Mouse (Mus musculus) intestine, postnatal 0 days (tissue): ENCODE data around the gene Pde3a. TPM values are rescaled to one million over a fixed set of nuclear protein-coding genes. Genes with fewer than 3 reads are reported as not detected.

Source experiments
- ATAC-seq: fragments of 200-750 bp; cut with Nextera tagmentation; 2 replicates; pipeline ENCODE4 v1.8.0; 2017; ENCODE audit warnings: mild to moderate bottlenecking, moderate TSS enrichment, moderate library complexity
- H3K27ac ChIP-seq: fragments of 300-500 bp; sonication (generic); 2 replicates; pipeline ENCODE4 v1.5.1; 2014; ENCODE audit warnings: mild to moderate bottlenecking, low read depth, low read length, moderate library complexity
- H3K27me3 ChIP-seq: fragments of 300-500 bp; sonication (generic); replicated peaks from 2 replicates; pipeline ENCODE4 v1.6.1; 2014; ENCODE audit warnings: low read length, mixed read lengths; ENCODE audit not compliant: control insufficient read depth, insufficient read depth
- H3K36me3 ChIP-seq: fragments of 300-500 bp; sonication (generic); 2 replicates; pipeline ENCODE4 v1.6.1; 2014; ENCODE audit warnings: mild to moderate bottlenecking, moderate library complexity; ENCODE audit not compliant: control insufficient read depth, insufficient read depth
- H3K4me1 ChIP-seq: fragments of 300-500 bp; sonication (generic); replicated peaks from 2 replicates; pipeline ENCODE4 v1.6.1; 2014; ENCODE audit warnings: antibody characterized with exemption, low read length, mixed read lengths; ENCODE audit not compliant: control insufficient read depth, insufficient read depth
- H3K4me2 ChIP-seq: fragments of 300-500 bp; sonication (generic); replicated peaks from 2 replicates; pipeline ENCODE4 v1.6.1; 2014; ENCODE audit warnings: low read depth, mild to moderate bottlenecking, moderate library complexity
- H3K4me3 ChIP-seq: fragments of 300-500 bp; sonication (generic); 2 replicates; pipeline ENCODE4 v1.5.1; 2014; ENCODE audit warnings: low read depth, low read length
- H3K9ac ChIP-seq: fragments of 300-500 bp; sonication (generic); 2 replicates; pipeline ENCODE4 v1.6.1; 2014; ENCODE audit warnings: mild to moderate bottlenecking, low read depth, low read length
- H3K9me3 ChIP-seq: fragments of 300-500 bp; sonication (generic); 2 replicates; pipeline ENCODE4 v1.6.1; 2016; ENCODE audit warnings: mixed run types; ENCODE audit not compliant: control insufficient read depth
- CTCF ChIP-seq: sonication (generic); IDR thresholded peaks from 2 replicates; pipeline ENCODE4 v1.5.1; 2016; ENCODE audit warnings: low read depth, mild to moderate bottlenecking, control low read depth, antibody characterized with exemption, moderate library complexity
- WGBS: fragments of 180-500 bp; shearing (Covaris S2); extraction: QIAGEN DNeasy Blood & Tissue Kit; methylation state at CpG from one replicate; pipeline ENCODE4 v1.1.7; 2014; 5-methylcytosine and 5-hydroxymethylcytosine counted together
- polyA plus RNA-seq: library from polyadenylated mRNA; unstranded; fragments of >200 nt; fragmentation: Nextera tagmentation; extraction: Ambion mirVana; gene quantifications from 2 replicates; pipeline ENCODE4 v1.2.1, GENCODE M21; 2015

The Pde3a gene
- polyA plus RNA-seq, 1 experiment from 2014 or later = 17.6 TPM

DNA sequence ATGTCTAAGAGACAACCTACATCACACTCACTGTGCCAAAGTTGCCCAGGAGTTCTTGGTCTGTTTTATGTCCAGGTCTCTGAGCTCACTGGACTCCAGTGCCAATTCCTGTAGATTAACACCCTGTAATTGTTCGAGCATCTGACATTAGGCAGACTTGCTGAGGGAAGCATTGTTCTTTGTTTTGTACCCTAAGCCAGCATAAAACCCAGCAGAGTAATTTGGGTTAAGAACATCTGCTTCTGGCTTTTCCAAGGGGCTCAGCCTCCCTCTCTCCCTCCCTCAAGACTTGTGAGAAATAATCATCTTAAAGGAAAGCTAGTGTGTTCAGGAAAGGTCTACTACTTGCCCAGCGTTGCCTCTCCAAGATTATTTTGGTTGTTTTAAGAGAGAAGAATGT is 225.2 kb downstream of the Pde3a start:
- H3K9me3 ChIP-seq = no peaks in the 10 kb centered on the region
- no peak overlapping the region for H3K4me3 ChIP-seq
- 60% methylated on average over 2 of the region's 2 CpGs for WGBS
- no peaks in the 10 kb centered on the region for H3K27me3 ChIP-seq
- H3K4me2 ChIP-seq = no peak overlapping the region
- no peak for ATAC-seq
- H3K4me1 ChIP-seq = no peaks in the 10 kb centered on the region
- H3K9ac ChIP-seq = no peak overlapping the region
- peaks cover 36% of the 10 kb centered on the region for H3K36me3 ChIP-seq
- no peak overlapping the region for H3K27ac ChIP-seq
- no peak for TF ChIP-seq CTCF

DNA sequence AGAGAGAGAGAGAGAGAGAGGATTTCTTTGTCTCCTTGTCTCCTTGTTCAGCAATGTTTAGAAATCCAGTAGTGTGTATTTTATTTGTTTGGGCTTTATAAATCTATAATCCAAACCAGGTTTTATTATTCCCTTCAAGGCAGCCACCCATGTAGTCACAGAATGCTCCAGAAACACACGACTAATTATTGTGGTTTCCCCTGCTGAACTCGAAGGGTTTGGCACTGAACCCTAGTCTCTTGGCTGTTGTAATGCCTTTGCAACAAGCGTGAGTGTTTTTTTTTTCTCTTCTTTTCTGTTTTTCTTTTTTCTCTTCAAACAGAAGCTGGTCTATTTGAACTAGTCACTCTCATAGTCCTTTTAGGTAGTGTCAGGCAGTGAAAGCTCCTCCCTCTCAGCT is 225.6 kb downstream of the Pde3a start:
- H3K27me3 ChIP-seq = no peaks in the 10 kb centered on the region
- no peak for TF ChIP-seq CTCF
- H3K9me3 ChIP-seq = no peaks in the 10 kb centered on the region
- no peaks in the 10 kb centered on the region for H3K4me1 ChIP-seq
- no peak overlapping the region for H3K27ac ChIP-seq
- no peak overlapping the region for H3K4me3 ChIP-seq
- no peak overlapping the region for H3K9ac ChIP-seq
- H3K36me3 ChIP-seq = peaks cover 32% of the 10 kb centered on the region
- H3K4me2 ChIP-seq = no peak overlapping the region
- WGBS = 60% methylated on average over 3 of the region's 3 CpGs
- ATAC-seq = no peak

DNA sequence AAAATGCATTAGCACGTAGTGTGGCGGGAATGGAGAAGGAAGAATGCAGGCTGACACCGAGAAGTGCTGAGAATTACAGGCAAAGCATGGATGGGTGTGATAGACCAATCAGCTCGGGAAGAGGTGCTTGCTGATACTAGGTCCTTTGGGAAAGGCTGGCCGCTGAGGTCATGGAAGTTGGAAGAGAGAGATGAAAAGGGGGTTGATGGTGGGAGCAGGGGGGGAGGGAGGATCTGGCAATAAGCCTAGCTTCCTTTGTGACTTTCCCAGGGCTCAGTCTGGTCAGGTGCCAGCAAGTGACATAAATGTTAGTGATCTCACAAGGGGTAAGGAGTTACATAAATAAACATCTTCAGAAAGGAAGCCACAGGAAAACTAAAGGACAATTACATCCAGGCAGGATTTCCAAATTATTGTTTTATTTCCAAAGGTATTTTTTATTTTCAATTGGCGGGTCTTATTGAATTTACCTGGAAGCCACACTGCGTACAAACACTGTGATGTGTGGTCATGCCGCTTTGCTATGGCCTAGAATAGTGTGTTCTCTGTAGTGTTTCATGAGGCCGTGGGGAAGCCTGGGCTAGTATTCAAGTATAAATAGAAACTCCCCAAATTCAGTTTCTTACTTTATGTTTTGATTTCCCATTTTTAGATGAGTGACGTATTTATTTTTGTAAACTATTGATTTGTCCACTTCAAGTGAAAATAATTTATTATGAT is 236.4 kb downstream of the Pde3a start:
- H3K4me3 ChIP-seq = no peak overlapping the region
- H3K27me3 ChIP-seq = no peaks in the 10 kb centered on the region
- no peak overlapping the region for H3K9ac ChIP-seq
- 64% methylated on average over 10 of the region's 10 CpGs for WGBS
- H3K4me1 ChIP-seq = no peaks in the 10 kb centered on the region
- TF ChIP-seq CTCF = no peak
- ATAC-seq = no peak
- peaks cover 39% of the 10 kb centered on the region for H3K36me3 ChIP-seq
- no peak overlapping the region for H3K4me2 ChIP-seq
- H3K9me3 ChIP-seq = no peaks in the 10 kb centered on the region
- no peak overlapping the region for H3K27ac ChIP-seq

DNA sequence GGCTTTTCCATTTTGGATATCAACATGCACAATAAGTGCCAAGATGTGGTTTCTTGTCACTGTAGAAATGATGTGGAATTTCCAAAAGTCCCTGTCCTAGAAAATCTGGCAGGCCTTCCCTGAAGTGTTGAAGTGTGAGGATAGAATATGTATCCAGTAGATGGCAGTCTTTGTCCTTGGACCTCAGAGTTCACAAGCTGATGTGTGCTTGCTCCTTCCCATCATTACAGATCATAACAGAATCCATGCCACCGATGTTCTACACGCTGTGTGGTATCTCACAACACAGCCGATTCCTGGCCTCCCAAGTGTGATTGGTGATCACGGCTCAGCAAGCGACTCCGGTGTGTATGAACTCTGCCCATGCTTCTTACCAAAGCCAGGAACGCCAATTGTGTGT is 238.2 kb downstream of the Pde3a start:
- Histone ChIP-seq H3K36me3 (peaks cover 48% of the 10 kb centered on the region), H3K4me1 (no peaks in the 10 kb centered on the region), H3K9me3 (no peaks in the 10 kb centered on the region), H3K27ac (no peak overlapping the region), H3K4me2 (no peak overlapping the region), H3K9ac (no peak overlapping the region), H3K27me3 (no peaks in the 10 kb centered on the region), H3K4me3 (no peak overlapping the region)
- peak; percentile 66 for TF ChIP-seq CTCF
- 74% methylated on average over 7 of the region's 7 CpGs for WGBS
- ATAC-seq = no peak

DNA sequence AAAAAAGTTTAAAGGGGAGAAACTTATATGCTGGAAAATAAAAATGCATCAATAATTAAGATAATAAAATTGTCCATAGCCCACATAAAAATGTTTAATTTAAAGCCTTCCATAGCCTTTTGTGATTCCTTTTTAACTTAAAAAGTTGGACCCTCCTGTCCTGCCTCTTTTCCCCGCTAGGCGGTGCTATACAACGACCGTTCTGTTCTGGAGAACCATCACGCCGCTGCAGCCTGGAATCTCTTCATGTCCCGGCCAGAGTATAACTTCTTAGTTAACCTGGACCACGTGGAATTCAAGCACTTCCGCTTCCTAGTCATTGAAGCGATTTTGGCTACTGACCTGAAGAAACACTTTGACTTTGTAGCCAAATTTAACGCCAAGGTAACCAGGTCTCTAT is 239.6 kb downstream of the Pde3a start:
- Histone ChIP-seq H3K4me2 (no peak overlapping the region), H3K27me3 (no peaks in the 10 kb centered on the region), H3K4me3 (no peak overlapping the region), H3K27ac (no peak overlapping the region), H3K9me3 (no peaks in the 10 kb centered on the region), H3K36me3 (peaks cover 59% of the 10 kb centered on the region), H3K9ac (no peak overlapping the region), H3K4me1 (no peaks in the 10 kb centered on the region)
- 26% methylated on average over 11 of the region's 11 CpGs for WGBS
- ATAC-seq = no peak
- peak; percentile 75 for TF ChIP-seq CTCF

DNA sequence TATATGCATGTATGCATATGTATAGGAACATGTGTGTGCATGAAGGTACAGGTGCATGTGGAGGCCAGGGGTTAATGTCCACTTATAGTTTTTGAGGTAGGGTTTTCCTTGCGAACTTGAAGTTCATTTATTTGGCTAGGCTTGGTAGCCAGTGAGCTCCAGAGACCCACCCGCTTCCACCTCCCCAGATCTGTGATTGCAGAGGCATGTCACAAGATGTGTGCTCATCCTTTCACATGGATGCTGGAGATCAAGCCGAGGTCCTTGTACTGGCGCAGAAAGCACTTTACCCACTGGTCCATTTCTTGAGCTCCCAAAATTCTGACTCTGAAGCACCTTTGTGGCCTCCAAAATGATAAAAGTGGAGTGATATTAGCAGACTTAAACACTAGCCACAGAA is 245.8 kb downstream of the Pde3a start:
- no peak overlapping the region for H3K9ac ChIP-seq
- H3K9me3 ChIP-seq = no peaks in the 10 kb centered on the region
- no peak for ATAC-seq
- no peak overlapping the region for H3K27ac ChIP-seq
- no peak overlapping the region for H3K4me3 ChIP-seq
- H3K4me2 ChIP-seq = no peak overlapping the region
- no peaks in the 10 kb centered on the region for H3K27me3 ChIP-seq
- WGBS = 89% methylated on average over 4 of the region's 4 CpGs
- no peak for TF ChIP-seq CTCF
- H3K4me1 ChIP-seq = no peaks in the 10 kb centered on the region
- peaks cover 50% of the 10 kb centered on the region for H3K36me3 ChIP-seq
